Mouse (Mus musculus) mouse embryonic stem cell (cell line): ENCODE results near the gene Slc44a2.

Experiments used
- in situ Hi-C, 2 experiments: fragments of 300-500 bp; cut with MboI; formaldehyde crosslinking; loops; 1 replicate in 1 of 2; 3 replicates in 1 of 2; pipeline ENCODE4 v1.14.3; 2019 to 2020; ENCODE audit warnings: low sequenced_read_pairs in 2 of 2, low pct_unique_long_range_greater_than_20kb in 1 of 2, mixed read lengths in 1 of 2; ENCODE audit not compliant: unreplicated experiment in 1 of 2

Gene Slc44a2

GRCm38 (mm10) chr9:21356981-21357718 is 36.7 kb downstream of the Slc44a2 start:
- in situ Hi-C loops: no loop called here

GRCm38 (mm10) chr9:21366541-21367220 is 46.2 kb downstream of the Slc44a2 start:
- in situ Hi-C loops: no loop called here

GRCm38 (mm10) chr9:21367357-21368111 is 47.0 kb downstream of the Slc44a2 start, which contains the start of gene Ilf3:
Gene Ilf3 (plus strand): TSS chr9:21367871.
- in situ Hi-C loops: no loop called here

GRCm38 (mm10) chr9:21368131-21368584 is 47.7 kb downstream of the Slc44a2 start:
- in situ Hi-C loops: no loop called here

- in situ Hi-C loops: no loop called here
These were observed 48.6 kb downstream of the Slc44a2 start for GRCm38 (mm10) chr9:21369080-21369479.

GRCm38 (mm10) chr9:21370876-21371275 is 50.4 kb downstream of the Slc44a2 start:
- in situ Hi-C loops: loop anchor here in 1 of 2 experiments (5.0 kb wide), 1 partner anchor 36 kb away; no protein-coding TSS in a partner anchor

- in situ Hi-C loops: loop anchor here in 1 of 2 experiments (5.0 kb wide), 1 partner anchor 35 kb away; no protein-coding TSS in a partner anchor
These were observed 52.0 kb downstream of the Slc44a2 start for GRCm38 (mm10) chr9:21372508-21372907.

GRCm38 (mm10) chr9:21379195-21379594 is 58.7 kb downstream of the Slc44a2 start:
- in situ Hi-C loops: no loop called here

- in situ Hi-C loops: no loop called here
These were observed 60.4 kb downstream of the Slc44a2 start for GRCm38 (mm10) chr9:21380868-21381267.

- in situ Hi-C loops: no loop called here
These were observed 63.5 kb downstream of the Slc44a2 start for GRCm38 (mm10) chr9:21383966-21384365.

GRCm38 (mm10) chr9:21392646-21393175 is 72.2 kb downstream of the Slc44a2 start:
- in situ Hi-C loops: no loop called here

GRCm38 (mm10) chr9:21395692-21396091 is 75.2 kb downstream of the Slc44a2 start:
- in situ Hi-C loops: no loop called here

- in situ Hi-C loops: no loop called here
These were observed 76.7 kb downstream of the Slc44a2 start for GRCm38 (mm10) chr9:21397170-21397569.

- in situ Hi-C loops: no loop called here
These were observed 80.5 kb downstream of the Slc44a2 start for GRCm38 (mm10) chr9:21401042-21401441.

- in situ Hi-C loops: no loop called here
These were observed 82.3 kb downstream of the Slc44a2 start for GRCm38 (mm10) chr9:21402764-21403253.

- in situ Hi-C loops: no loop called here
These were observed 83.2 kb downstream of the Slc44a2 start for GRCm38 (mm10) chr9:21403745-21404144.
